Mouse (Mus musculus): ENCODE data around the gene Cpn1. TPM values are rescaled to one million over a fixed set of nuclear protein-coding genes. Genes with fewer than 3 reads are reported as not detected.

The Cpn1 gene
- total RNA-seq (2021), result 0.86 and 23.9 TPM in 2 replicates
- long read RNA-seq, experiment 1, result 0 reads
- long read RNA-seq, experiment 2, transcript Cpn1-201 (9 exons, 1,828 nt), result major isoform, 21 of 23 reads
- long read RNA-seq, experiment 2, partial matches to known transcripts, result 2 of 23 reads
- long read RNA-seq, experiment 2, other reads (novel, unspliced or antisense), result 0 of 23 reads

- DNase-seq, result peak; percentile 38
Measured at GRCm38 (mm10) chr19:43986069-43986794, at the start of gene Cpn1. Gene Cpn1 (minus strand): TSS chr19:43986556.

- no peak for DNase-seq
Measured at GRCm38 (mm10) chr19:44033396-44033795, 47.0 kb upstream of the Cpn1 start.

- DNase-seq, result no peak
Measured at GRCm38 (mm10) chr19:44032046-44032744, 45.8 kb upstream of the Cpn1 start.

- no peak for DNase-seq
Measured at GRCm38 (mm10) chr19:44030024-44030423, 43.7 kb upstream of the Cpn1 start.

GRCm38 (mm10) chr19:44028972-44029371, 42.6 kb upstream of the Cpn1 start, which contains the start of gene Cyp2c23:
Gene Cyp2c23 (minus strand): TSS chr19:44029208.
- no peak for DNase-seq

- DNase-seq, result peak; percentile 7
Measured at GRCm38 (mm10) chr19:44026956-44027530, 40.7 kb upstream of the Cpn1 start.

- peak; percentile 29 for DNase-seq
Measured at GRCm38 (mm10) chr19:44024921-44025585, 38.7 kb upstream of the Cpn1 start.

- DNase-seq, result peak; percentile 7
Measured at GRCm38 (mm10) chr19:44023066-44023465, 36.7 kb upstream of the Cpn1 start.

- DNase-seq, result peak; percentile 72
Measured at GRCm38 (mm10) chr19:44021502-44021901, 35.1 kb upstream of the Cpn1 start.

GRCm38 (mm10) chr19:44019739-44020138, 33.4 kb upstream of the Cpn1 start:
- DNase-seq, result no peak

GRCm38 (mm10) chr19:44013862-44014261, 27.5 kb upstream of the Cpn1 start:
- no peak for DNase-seq

- no peak for DNase-seq
Measured at GRCm38 (mm10) chr19:44008784-44009183, 22.4 kb upstream of the Cpn1 start.

GRCm38 (mm10) chr19:44007186-44007585, 20.8 kb upstream of the Cpn1 start:
- DNase-seq, result no peak

- DNase-seq, result no peak
Measured at GRCm38 (mm10) chr19:44005025-44005424, 18.7 kb upstream of the Cpn1 start.

GRCm38 (mm10) chr19:44004261-44004660, 17.9 kb upstream of the Cpn1 start:
- no peak for DNase-seq

- no peak for DNase-seq
Measured at GRCm38 (mm10) chr19:44000720-44001119, 14.4 kb upstream of the Cpn1 start.

GRCm38 (mm10) chr19:44000061-44000460, 13.7 kb upstream of the Cpn1 start:
- no peak for DNase-seq

GRCm38 (mm10) chr19:43998802-43999527, 12.6 kb upstream of the Cpn1 start:
- DNase-seq, result no peak

- DNase-seq, result no peak
Measured at GRCm38 (mm10) chr19:43998101-43998500, 11.7 kb upstream of the Cpn1 start.

GRCm38 (mm10) chr19:43995427-43995826, 9.1 kb upstream of the Cpn1 start:
- DNase-seq, result no peak

- DNase-seq, result no peak
Measured at GRCm38 (mm10) chr19:43992464-43992863, 6.1 kb upstream of the Cpn1 start.

GRCm38 (mm10) chr19:43990362-43990761, 4.0 kb upstream of the Cpn1 start:
- no peak for DNase-seq

Measured in adrenal gland, postnatal 14 days (tissue).